Mouse (Mus musculus) intestine, postnatal 0 days (tissue): ENCODE data around the gene Dcaf11. TPM values are rescaled to one million over a fixed set of nuclear protein-coding genes. Genes with fewer than 3 reads are reported as not detected.

Experiments used
- ATAC-seq: fragments of 200-750 bp; cut with Nextera tagmentation; 2 replicates; pipeline ENCODE4 v1.8.0; 2017; ENCODE audit warnings: mild to moderate bottlenecking, moderate TSS enrichment, moderate library complexity
- H3K27ac ChIP-seq: fragments of 300-500 bp; sonication (generic); 2 replicates; pipeline ENCODE4 v1.5.1; 2014; ENCODE audit warnings: mild to moderate bottlenecking, low read depth, low read length, moderate library complexity
- H3K27me3 ChIP-seq: fragments of 300-500 bp; sonication (generic); replicated peaks from 2 replicates; pipeline ENCODE4 v1.6.1; 2014; ENCODE audit warnings: low read length, mixed read lengths; ENCODE audit not compliant: control insufficient read depth, insufficient read depth
- H3K36me3 ChIP-seq: fragments of 300-500 bp; sonication (generic); 2 replicates; pipeline ENCODE4 v1.6.1; 2014; ENCODE audit warnings: mild to moderate bottlenecking, moderate library complexity; ENCODE audit not compliant: control insufficient read depth, insufficient read depth
- H3K4me1 ChIP-seq: fragments of 300-500 bp; sonication (generic); replicated peaks from 2 replicates; pipeline ENCODE4 v1.6.1; 2014; ENCODE audit warnings: antibody characterized with exemption, low read length, mixed read lengths; ENCODE audit not compliant: control insufficient read depth, insufficient read depth
- H3K4me2 ChIP-seq: fragments of 300-500 bp; sonication (generic); replicated peaks from 2 replicates; pipeline ENCODE4 v1.6.1; 2014; ENCODE audit warnings: low read depth, mild to moderate bottlenecking, moderate library complexity
- H3K4me3 ChIP-seq: fragments of 300-500 bp; sonication (generic); 2 replicates; pipeline ENCODE4 v1.5.1; 2014; ENCODE audit warnings: low read depth, low read length
- H3K9ac ChIP-seq: fragments of 300-500 bp; sonication (generic); 2 replicates; pipeline ENCODE4 v1.6.1; 2014; ENCODE audit warnings: mild to moderate bottlenecking, low read depth, low read length
- H3K9me3 ChIP-seq: fragments of 300-500 bp; sonication (generic); 2 replicates; pipeline ENCODE4 v1.6.1; 2016; ENCODE audit warnings: mixed run types; ENCODE audit not compliant: control insufficient read depth
- CTCF ChIP-seq: sonication (generic); IDR thresholded peaks from 2 replicates; pipeline ENCODE4 v1.5.1; 2016; ENCODE audit warnings: low read depth, mild to moderate bottlenecking, control low read depth, antibody characterized with exemption, moderate library complexity
- WGBS: fragments of 180-500 bp; shearing (Covaris S2); extraction: QIAGEN DNeasy Blood & Tissue Kit; methylation state at CpG from one replicate; pipeline ENCODE4 v1.1.7; 2014; 5-methylcytosine and 5-hydroxymethylcytosine counted together
- polyA plus RNA-seq: library from polyadenylated mRNA; unstranded; fragments of >200 nt; fragmentation: Nextera tagmentation; extraction: Ambion mirVana; gene quantifications from 2 replicates; pipeline ENCODE4 v1.2.1, GENCODE M21; 2015

Gene Dcaf11
- polyA plus RNA-seq, 1 experiment from 2014 or later: 67.0 TPM

GRCm38 (mm10) chr14:55570588-55570987 is 10.8 kb downstream of the Dcaf11 start:
- no peak overlapping the region for H3K9ac ChIP-seq
- WGBS: 81% methylated on average over 2 of the region's 2 CpGs
- TF ChIP-seq CTCF: no peak

GRCm38 (mm10) chr14:55571760-55572159 is 12.0 kb downstream of the Dcaf11 start:
- Histone ChIP-seq H3K9me3 (no peaks in the 10 kb centered on the region), H3K4me3 (no peak overlapping the region), H3K4me1 (no peaks in the 10 kb centered on the region), H3K4me2 (no peak overlapping the region), H3K36me3 (peaks cover 33% of the 10 kb centered on the region), H3K27me3 (no peaks in the 10 kb centered on the region), H3K27ac (no peak overlapping the region), H3K9ac (no peak overlapping the region)
- no peak for ATAC-seq
- no peak for TF ChIP-seq CTCF

More at GRCm38 (mm10) chr14:55570588-55570987, 10.8 kb downstream of the Dcaf11 start:
- no peak overlapping the region for H3K27ac ChIP-seq
- no peaks in the 10 kb centered on the region for H3K4me1 ChIP-seq
- H3K36me3 ChIP-seq: peaks cover 45% of the 10 kb centered on the region
- H3K9me3 ChIP-seq: no peaks in the 10 kb centered on the region
- no peak overlapping the region for H3K4me3 ChIP-seq
- ATAC-seq: no peak
- H3K27me3 ChIP-seq: no peaks in the 10 kb centered on the region
- no peak overlapping the region for H3K4me2 ChIP-seq

- WGBS: 71% methylated on average over 8 of the region's 8 CpGs
- Histone ChIP-seq H3K4me2 (no peak within 1 kb of the TSS), H3K9ac (no peak within 1 kb of the TSS)
Measured at GRCm38 (mm10) chr14:55575302-55575701, 15.5 kb downstream of the Dcaf11 start, which contains the start of gene Fitm1. Fitm1 (plus strand) TSS chr14:55575617.

GRCm38 (mm10) chr14:55575711-55576110 is 15.9 kb downstream of the Dcaf11 start:
- H3K4me3 ChIP-seq: no peak overlapping the region
- no peak overlapping the region for H3K4me2 ChIP-seq
- 76% methylated on average over 13 of the region's 13 CpGs for WGBS
- peaks cover 8% of the 10 kb centered on the region; the same call in 1 of the 2 replicates for H3K36me3 ChIP-seq
- no peak for TF ChIP-seq CTCF
- no peak overlapping the region for H3K27ac ChIP-seq
- ATAC-seq: no peak
- H3K4me1 ChIP-seq: 0 out of 2 replicates have a peak, but pooled peaks cover 4% of the 10 kb centered on the region
- H3K27me3 ChIP-seq: no peaks in the 10 kb centered on the region
- H3K9me3 ChIP-seq: no peaks in the 10 kb centered on the region
- H3K9ac ChIP-seq: no peak overlapping the region

More at GRCm38 (mm10) chr14:55575302-55575701, 15.5 kb downstream of the Dcaf11 start, which contains the start of gene Fitm1:
- TF ChIP-seq CTCF: no peak
- no peak within 1 kb of the TSS for H3K4me3 ChIP-seq
- H3K4me1 ChIP-seq: 0 out of 2 replicates have a peak, but pooled peaks cover 4% of the 10 kb centered on the region
- H3K9me3 ChIP-seq: no peaks in the 10 kb centered on the region
- no peak within 1 kb of the TSS for H3K27ac ChIP-seq
- H3K27me3 ChIP-seq: no peaks in the 10 kb centered on the region
- ATAC-seq: no peak
- H3K36me3 ChIP-seq: peaks cover 5% of the 10 kb centered on the region; the same call in 1 of the 2 replicates

GRCm38 (mm10) chr14:55576376-55576775 is 16.6 kb downstream of the Dcaf11 start:
- Histone ChIP-seq H3K4me2 (no peak overlapping the region), H3K36me3 (peaks cover 15% of the 10 kb centered on the region; the same call in 1 of the 2 replicates), H3K27me3 (no peaks in the 10 kb centered on the region), H3K9me3 (no peaks in the 10 kb centered on the region), H3K9ac (no peak overlapping the region), H3K4me1 (0 out of 2 replicates have a peak, but pooled peaks cover 4% of the 10 kb centered on the region), H3K27ac (no peak overlapping the region), H3K4me3 (no peak overlapping the region)
- 77% methylated on average over 16 of the region's 16 CpGs for WGBS
- TF ChIP-seq CTCF: no peak
- no peak for ATAC-seq

- peak within 1 kb of the TSS; percentile 75 for H3K9ac ChIP-seq
- H3K9me3 ChIP-seq: no peaks in the 10 kb centered on the region
- H3K4me3 ChIP-seq: peak within 1 kb of the TSS; percentile 70
- under 1% methylated on average over 23 of the region's 32 CpGs for WGBS
- peak; percentile 82 for ATAC-seq
- no peaks in the 10 kb centered on the region for H3K27me3 ChIP-seq
- H3K27ac ChIP-seq: peak within 1 kb of the TSS; percentile 84
- H3K4me2 ChIP-seq: peak within 1 kb of the TSS; percentile 81
- no peak for TF ChIP-seq CTCF
- peaks cover 20% of the 10 kb centered on the region; the same call in 1 of the 2 replicates for H3K36me3 ChIP-seq
- 0 out of 2 replicates have a peak, but pooled peaks cover 4% of the 10 kb centered on the region for H3K4me1 ChIP-seq
Measured at GRCm38 (mm10) chr14:55577871-55578667, 18.3 kb downstream of the Dcaf11 start, which contains the start of gene Psme1. Psme1 (plus strand) TSS chr14:55578123.
